Mouse (Mus musculus): ENCODE data around the gene Dlgap4. TPM values are rescaled to one million over a fixed set of nuclear protein-coding genes. Genes with fewer than 3 reads are reported as not detected.

Gene Dlgap4
- polyA plus RNA-seq, 1 experiment from 2014 or later, result 230 TPM

- Histone ChIP-seq H3K9ac (replicated peaks; ENCODE audit: low read depth, low read length) (peak overlapping the region; percentile 99), H3K4me2 (ENCODE audit: low read depth, low read length) (peak overlapping the region; percentile 83), H3K36me3 (ENCODE audit: control insufficient read depth, insufficient read depth, low read length) (no peaks in the 10 kb centered on the region), H3K27ac (ENCODE audit: low read depth, low read length) (peak overlapping the region; percentile 95), H3K27me3 (ENCODE audit: control insufficient read depth, insufficient read depth, low read length) (no peaks in the 10 kb centered on the region), H3K4me1 (ENCODE audit: control insufficient read depth, insufficient read depth, low read length) (peaks cover 24% of the 10 kb centered on the region), H3K4me3 (ENCODE audit: low read depth, low read length) (peak overlapping the region; percentile 95), H3K9me3 (ENCODE audit: control insufficient read depth, low read length) (no peaks in the 10 kb centered on the region)
- no peak for ATAC-seq (ENCODE audit: low read depth)
- 88% methylated on average over 7 of the region's 8 CpGs for WGBS
Observed at GRCm38 (mm10) chr2:156719549-156720312, 106.2 kb downstream of the Dlgap4 start.

- Histone ChIP-seq H3K9ac (replicated peaks; ENCODE audit: low read depth, low read length) (peak overlapping the region; percentile 99), H3K27ac (ENCODE audit: low read depth, low read length) (peak overlapping the region; percentile 95), H3K4me1 (ENCODE audit: control insufficient read depth, insufficient read depth, low read length) (peaks cover 30% of the 10 kb centered on the region), H3K4me3 (ENCODE audit: low read depth, low read length) (peak overlapping the region; percentile 95), H3K27me3 (ENCODE audit: control insufficient read depth, insufficient read depth, low read length) (no peaks in the 10 kb centered on the region), H3K9me3 (ENCODE audit: control insufficient read depth, low read length) (no peaks in the 10 kb centered on the region), H3K4me2 (ENCODE audit: low read depth, low read length) (peak overlapping the region; percentile 83), H3K36me3 (ENCODE audit: control insufficient read depth, insufficient read depth, low read length) (no peaks in the 10 kb centered on the region)
- no peak for ATAC-seq (ENCODE audit: low read depth)
- under 1% methylated on average over 10 of the region's 10 CpGs for WGBS
Observed at GRCm38 (mm10) chr2:156720313-156720674, 106.8 kb downstream of the Dlgap4 start.

- peak overlapping the region; percentile 95 for H3K4me3 ChIP-seq (ENCODE audit: low read depth, low read length)
- WGBS, result under 1% methylated on average over 101 of the region's 114 CpGs
- H3K4me1 ChIP-seq (ENCODE audit: control insufficient read depth, insufficient read depth, low read length), result peaks cover 36% of the 10 kb centered on the region
- H3K27me3 ChIP-seq (ENCODE audit: control insufficient read depth, insufficient read depth, low read length), result no peaks in the 10 kb centered on the region
- no peaks in the 10 kb centered on the region for H3K36me3 ChIP-seq (ENCODE audit: control insufficient read depth, insufficient read depth, low read length)
- H3K27ac ChIP-seq (ENCODE audit: low read depth, low read length), result peak overlapping the region; percentile 95
- H3K9ac ChIP-seq (replicated peaks; ENCODE audit: low read depth, low read length), result peak overlapping the region; percentile 99
- peak; percentile 89 for ATAC-seq (ENCODE audit: low read depth)
- peak overlapping the region; percentile 83 for H3K4me2 ChIP-seq (ENCODE audit: low read depth, low read length)
- H3K9me3 ChIP-seq (ENCODE audit: control insufficient read depth, low read length), result no peaks in the 10 kb centered on the region
Observed at GRCm38 (mm10) chr2:156720675-156721553, 107.4 kb downstream of the Dlgap4 start.

GRCm38 (mm10) chr2:156721554-156722070 is 108.1 kb downstream of the Dlgap4 start:
- under 1% methylated on average over 17 of the region's 17 CpGs for WGBS
- Histone ChIP-seq H3K4me3 (ENCODE audit: low read depth, low read length) (peak overlapping the region; percentile 95), H3K36me3 (ENCODE audit: control insufficient read depth, insufficient read depth, low read length) (no peaks in the 10 kb centered on the region), H3K9ac (replicated peaks; ENCODE audit: low read depth, low read length) (peak overlapping the region; percentile 99), H3K9me3 (ENCODE audit: control insufficient read depth, low read length) (no peaks in the 10 kb centered on the region), H3K27me3 (ENCODE audit: control insufficient read depth, insufficient read depth, low read length) (no peaks in the 10 kb centered on the region), H3K27ac (ENCODE audit: low read depth, low read length) (peak overlapping the region; percentile 95), H3K4me1 (ENCODE audit: control insufficient read depth, insufficient read depth, low read length) (peaks cover 43% of the 10 kb centered on the region), H3K4me2 (ENCODE audit: low read depth, low read length) (peak overlapping the region; percentile 83)
- ATAC-seq (ENCODE audit: low read depth), result no peak

- Histone ChIP-seq H3K9me3 (ENCODE audit: control insufficient read depth, low read length) (no peaks in the 10 kb centered on the region), H3K27ac (ENCODE audit: low read depth, low read length) (peak overlapping the region; percentile 95), H3K4me2 (ENCODE audit: low read depth, low read length) (peak overlapping the region; percentile 83), H3K4me1 (ENCODE audit: control insufficient read depth, insufficient read depth, low read length) (peaks cover 47% of the 10 kb centered on the region), H3K4me3 (ENCODE audit: low read depth, low read length) (peak overlapping the region; percentile 95), H3K27me3 (ENCODE audit: control insufficient read depth, insufficient read depth, low read length) (no peaks in the 10 kb centered on the region), H3K9ac (replicated peaks; ENCODE audit: low read depth, low read length) (peak overlapping the region; percentile 99), H3K36me3 (ENCODE audit: control insufficient read depth, insufficient read depth, low read length) (no peaks in the 10 kb centered on the region)
- no peak for ATAC-seq (ENCODE audit: low read depth)
- WGBS, result under 1% methylated on average over 15 of the region's 15 CpGs
Observed at GRCm38 (mm10) chr2:156722071-156722575, 108.6 kb downstream of the Dlgap4 start.

- Histone ChIP-seq H3K36me3 (ENCODE audit: control insufficient read depth, insufficient read depth, low read length) (no peaks in the 10 kb centered on the region), H3K9ac (replicated peaks; ENCODE audit: low read depth, low read length) (peak overlapping the region; percentile 99; the same call in 1 of the 2 replicates), H3K27ac (ENCODE audit: low read depth, low read length) (no peak overlapping the region), H3K9me3 (ENCODE audit: control insufficient read depth, low read length) (no peaks in the 10 kb centered on the region), H3K27me3 (ENCODE audit: control insufficient read depth, insufficient read depth, low read length) (no peaks in the 10 kb centered on the region), H3K4me2 (ENCODE audit: low read depth, low read length) (peak overlapping the region; percentile 83), H3K4me3 (ENCODE audit: low read depth, low read length) (peak overlapping the region; percentile 95), H3K4me1 (ENCODE audit: control insufficient read depth, insufficient read depth, low read length) (peaks cover 46% of the 10 kb centered on the region)
- WGBS, result 39% methylated on average over 5 of the region's 5 CpGs
- no peak for ATAC-seq (ENCODE audit: low read depth)
Observed at GRCm38 (mm10) chr2:156722752-156723151, 109.2 kb downstream of the Dlgap4 start.

- Histone ChIP-seq H3K4me1 (ENCODE audit: control insufficient read depth, insufficient read depth, low read length) (peaks cover 46% of the 10 kb centered on the region), H3K9ac (replicated peaks; ENCODE audit: low read depth, low read length) (0 out of 2 replicates have a peak overlapping the region, but pooled peaks have one; percentile 28), H3K27me3 (ENCODE audit: control insufficient read depth, insufficient read depth, low read length) (no peaks in the 10 kb centered on the region), H3K36me3 (ENCODE audit: control insufficient read depth, insufficient read depth, low read length) (no peaks in the 10 kb centered on the region), H3K4me2 (ENCODE audit: low read depth, low read length) (peak overlapping the region; percentile 40), H3K9me3 (ENCODE audit: control insufficient read depth, low read length) (no peaks in the 10 kb centered on the region), H3K27ac (ENCODE audit: low read depth, low read length) (no peak overlapping the region), H3K4me3 (ENCODE audit: low read depth, low read length) (no peak overlapping the region)
- ATAC-seq (ENCODE audit: low read depth), result no peak
- 65% methylated on average over 1 of the region's 1 CpGs for WGBS
Observed at GRCm38 (mm10) chr2:156723899-156724523, 110.5 kb downstream of the Dlgap4 start.

- Histone ChIP-seq H3K4me1 (ENCODE audit: control insufficient read depth, insufficient read depth, low read length) (peaks cover 43% of the 10 kb centered on the region), H3K36me3 (ENCODE audit: control insufficient read depth, insufficient read depth, low read length) (no peaks in the 10 kb centered on the region), H3K4me2 (ENCODE audit: low read depth, low read length) (no peak overlapping the region; the same call in 1 of the 2 replicates), H3K27me3 (ENCODE audit: control insufficient read depth, insufficient read depth, low read length) (no peaks in the 10 kb centered on the region), H3K9me3 (ENCODE audit: control insufficient read depth, low read length) (no peaks in the 10 kb centered on the region), H3K4me3 (ENCODE audit: low read depth, low read length) (no peak overlapping the region), H3K27ac (ENCODE audit: low read depth, low read length) (no peak overlapping the region), H3K9ac (replicated peaks; ENCODE audit: low read depth, low read length) (no peak overlapping the region)
- no peak for ATAC-seq (ENCODE audit: low read depth)
- 74% methylated on average over 4 of the region's 4 CpGs for WGBS
Observed at GRCm38 (mm10) chr2:156724871-156725270, 111.4 kb downstream of the Dlgap4 start.
